Mouse (Mus musculus) olfactory bulb, adult 2 months (tissue): ENCODE results near the gene Rassf9.

Source experiments
- CTCF ChIP-seq: fragments of 200-500 bp; IDR thresholded peaks from 2 replicates; pipeline ENCODE4 v1.5.1; 2012; ENCODE audit warnings: low read depth, mild to moderate bottlenecking, low read length, moderate library complexity; ENCODE audit not compliant: insufficient read depth
- POLR2A ChIP-seq: fragments of 200-500 bp; IDR thresholded peaks from 2 replicates; pipeline ENCODE4 v1.6.1; 2012; ENCODE audit warnings: mild to moderate bottlenecking, low read depth, low read length, moderate library complexity; ENCODE audit not compliant: insufficient read depth

DNA sequence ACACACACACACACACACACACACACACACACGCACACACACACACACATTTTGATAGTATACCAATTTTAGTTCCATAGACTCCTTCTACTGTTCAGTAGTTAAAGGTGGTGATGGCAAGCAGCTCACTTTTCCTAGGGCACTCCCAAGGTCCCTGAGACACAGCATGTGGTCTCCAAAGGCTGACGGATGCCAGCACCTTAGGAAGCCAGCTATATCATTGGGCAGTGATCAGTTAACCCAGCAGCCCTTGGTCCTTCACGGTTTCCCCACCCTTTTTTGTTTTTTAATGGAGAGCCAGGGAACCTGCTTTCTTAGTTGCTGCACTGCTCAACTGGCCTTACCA, 588 bp upstream of the Rassf9 start:
- no peak for TF ChIP-seq CTCF
- TF ChIP-seq POLR2A: no peak
